Mouse (Mus musculus): Measurements from ENCODE around the gene Creld2.

DNA sequence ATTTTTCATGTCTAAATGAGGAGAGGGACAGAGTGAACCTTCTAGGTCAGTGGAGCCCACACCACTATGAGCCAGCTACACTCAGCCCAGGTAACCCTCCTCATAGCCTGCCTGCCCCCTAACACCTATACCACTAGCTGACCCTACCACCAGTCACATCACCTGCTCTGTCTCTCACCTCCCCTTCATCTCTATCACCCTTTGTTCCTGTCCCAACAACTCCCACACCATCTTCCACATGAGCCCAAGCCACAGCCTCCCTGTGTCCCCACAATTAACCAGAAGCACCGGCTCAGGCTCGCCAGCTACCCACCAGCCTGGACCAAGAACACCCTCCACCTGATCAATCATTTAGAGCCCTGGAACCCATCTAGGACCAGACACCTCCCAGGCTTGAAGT, 9.1 kb upstream of the Creld2 start:
- no peak for TF ChIP-seq CTCF (conservative IDR thresholded peaks at IDR 0.05; ENCODE audit: low read length)
- no peak for TF ChIP-seq NANOG (IDR thresholded peaks at IDR 0.05; ENCODE audit: borderline replicate concordance, low read length)
- TF ChIP-seq POU5F1 (IDR thresholded peaks at IDR 0.05; ENCODE audit: borderline replicate concordance, low read length): no peak
